Mouse (Mus musculus) CH12.LX (cell line): ENCODE data around the gene Cmss1.

Source experiments
- BHLHE40 ChIP-seq: IDR thresholded peaks from 2 replicates; pipeline ENCODE4 v1.6.1; 2011; ENCODE audit warnings: mild to moderate bottlenecking, low read depth, low read length, improper control_type of control experiment
- CTCF ChIP-seq, 2 experiments: IDR thresholded peaks in 1 of 2; conservative IDR thresholded peaks in 1 of 2; 2 replicates each; pipeline ENCODE4 v1.5.1; 2011 to 2012; ENCODE audit warnings: low read depth in 2 of 2, low read length in 2 of 2, improper control_type of control experiment in 1 of 2, inconsistent platforms in 1 of 2, mild to moderate bottlenecking in 1 of 2, moderate library complexity in 1 of 2
- EP300 ChIP-seq: IDR thresholded peaks from 2 replicates; pipeline ENCODE4 v1.6.1; 2011; ENCODE audit warnings: low read length, improper control_type of control experiment
- GABPA ChIP-seq: IDR thresholded peaks from 2 replicates; pipeline ENCODE4 v1.6.1; 2012; ENCODE audit warnings: low read depth, low read length, improper control_type of control experiment, inconsistent platforms; ENCODE audit not compliant: insufficient replicate concordance
- HCFC1 ChIP-seq: IDR thresholded peaks from 2 replicates; pipeline ENCODE4 v1.6.1; 2012; ENCODE audit warnings: low read depth, mild to moderate bottlenecking, inconsistent platforms, low read length, improper control_type of control experiment
- IRF4 ChIP-seq: IDR thresholded peaks from 2 replicates; pipeline ENCODE4 v1.6.1; 2014; ENCODE audit warnings: low read depth, mild to moderate bottlenecking, inconsistent platforms, low read length, improper control_type of control experiment
- KAT2A ChIP-seq: IDR thresholded peaks from 2 replicates; pipeline ENCODE4 v1.6.1; 2012; ENCODE audit warnings: low read length, improper control_type of control experiment, inconsistent platforms; ENCODE audit not compliant: insufficient replicate concordance
- MAFK ChIP-seq: IDR thresholded peaks from 2 replicates; pipeline ENCODE4 v1.6.1; 2011; ENCODE audit warnings: low read length, improper control_type of control experiment; ENCODE audit not compliant: insufficient replicate concordance
- MAZ ChIP-seq: IDR thresholded peaks from 2 replicates; pipeline ENCODE4 v1.6.1; 2012; ENCODE audit warnings: low read depth, mild to moderate bottlenecking, inconsistent platforms, low read length, improper control_type of control experiment, moderate library complexity
- POLR2A ChIP-seq: IDR thresholded peaks from 2 replicates; pipeline ENCODE4 v1.6.1; 2011; ENCODE audit warnings: low read depth, mild to moderate bottlenecking, improper control_type of control experiment, low read length
- RCOR1 ChIP-seq: conservative IDR thresholded peaks from 2 replicates; pipeline ENCODE4 v1.6.1; 2012; ENCODE audit warnings: low read depth, mild to moderate bottlenecking, inconsistent platforms, low read length, improper control_type of control experiment
- USF1 ChIP-seq: IDR thresholded peaks from 2 replicates; pipeline ENCODE4 v1.6.1; 2014; ENCODE audit warnings: low read depth, mild to moderate bottlenecking, inconsistent platforms, low read length, improper control_type of control experiment

DNA sequence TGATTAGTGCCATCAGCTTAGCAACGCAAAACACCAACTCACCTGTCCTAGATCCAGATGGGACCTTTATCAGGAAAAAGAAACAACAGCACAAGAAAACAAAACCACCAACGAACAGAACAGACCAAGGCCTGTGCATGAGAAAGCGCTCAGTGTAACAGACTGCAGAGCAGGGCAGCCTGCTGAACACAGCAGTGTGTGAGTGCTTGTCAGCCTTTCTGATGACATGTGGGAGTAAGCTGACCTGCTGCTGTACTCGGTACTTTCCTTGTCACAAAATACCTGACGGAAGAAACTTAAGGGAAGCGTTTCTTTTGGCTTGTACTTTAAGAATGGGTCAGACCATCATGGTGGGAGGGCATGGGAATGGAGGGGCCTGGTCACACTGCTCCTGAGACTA, 250.2 kb downstream of the Cmss1 start:
- TF ChIP-seq MAFK = no peak
- no peak for TF ChIP-seq GABPA
- no peak for TF ChIP-seq EP300
- TF ChIP-seq CTCF (conservative IDR thresholded peaks at IDR 0.05 in 1 of 2, IDR thresholded peaks at IDR 0.05 in 1 of 2; ENCODE audit: low read depth in 2 of 2, low read length in 2 of 2) = no peak
- no peak for TF ChIP-seq MAZ
- TF ChIP-seq KAT2A = no peak
- TF ChIP-seq RCOR1 = no peak
- no peak for TF ChIP-seq USF1
- no peak for TF ChIP-seq HCFC1
- TF ChIP-seq IRF4 = no peak
- no peak for TF ChIP-seq BHLHE40
- no peak for TF ChIP-seq POLR2A
